Mouse (Mus musculus): Measurements from ENCODE around the gene Ect2l. TPM values are rescaled to one million over a fixed set of nuclear protein-coding genes. Genes with fewer than 3 reads are reported as not detected.

Ect2l gene
- polyA plus RNA-seq, 1 experiment from 2014 or later: 0.20 TPM

DNA sequence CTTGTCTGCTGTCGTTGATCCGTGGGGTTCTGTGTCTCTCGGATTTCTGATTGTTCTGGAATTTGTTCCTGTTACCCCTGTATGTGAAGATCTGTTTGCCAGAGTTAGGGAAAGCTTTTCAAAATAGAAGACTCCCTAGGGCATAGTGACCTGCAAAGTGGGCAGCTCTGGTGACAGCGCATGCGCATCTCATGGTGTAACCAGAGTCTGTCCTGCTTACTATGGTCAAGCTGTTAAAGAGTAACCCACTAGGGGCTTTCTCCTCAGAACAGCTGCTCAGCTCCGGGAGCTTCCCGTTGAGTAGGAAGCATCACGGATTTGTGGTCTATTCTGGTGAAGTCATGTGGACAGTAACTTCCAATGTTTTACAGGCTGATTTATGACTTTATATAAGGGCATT is 92.4 kb downstream of the Ect2l start:
- Histone ChIP-seq H3K27ac (replicated peaks) (no peak overlapping the region), H3K36me3 (peaks cover 72% of the 10 kb centered on the region), H3K27me3 (no peaks in the 10 kb centered on the region), H3K9ac (replicated peaks) (no peak overlapping the region), H3K4me3 (no peak overlapping the region), H3K9me3 (no peaks in the 10 kb centered on the region), H3K4me2 (replicated peaks) (no peak overlapping the region), H3K4me1 (no peaks in the 10 kb centered on the region)
- no peak for ATAC-seq (replicated peaks)
- 93% methylated on average over 8 of the region's 8 CpGs for WGBS

DNA sequence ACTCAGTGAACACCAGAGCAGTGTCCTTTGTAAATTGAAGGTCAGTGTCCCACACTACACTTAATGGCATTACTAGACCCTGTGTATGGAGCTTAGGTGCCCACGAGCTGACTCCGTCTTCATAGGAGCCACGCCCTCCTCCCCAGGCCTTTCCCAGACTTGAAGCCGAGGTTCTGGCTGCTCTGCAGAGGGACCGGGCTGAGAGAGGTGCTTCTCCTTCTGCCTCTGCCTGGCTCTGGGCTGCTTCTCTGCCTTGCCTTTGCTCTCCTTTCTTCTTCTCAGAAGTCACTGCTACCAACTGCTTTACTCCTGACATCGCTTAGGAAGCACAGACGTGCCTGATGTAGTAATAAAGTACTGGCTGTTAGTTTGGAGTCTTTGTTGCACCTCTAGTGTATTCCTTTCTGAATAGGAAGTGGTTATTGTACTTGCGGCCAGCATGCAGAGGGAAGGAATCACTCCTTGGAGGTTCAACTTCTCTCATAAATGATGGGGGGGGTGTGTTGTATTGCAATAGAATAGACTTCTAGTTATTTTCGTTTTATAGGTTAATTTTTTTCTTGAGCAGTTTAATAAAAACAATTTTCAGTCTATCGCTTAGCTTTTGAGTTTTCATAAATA is 97.1 kb downstream of the Ect2l start:
- Histone ChIP-seq H3K9ac (replicated peaks) (no peak overlapping the region), H3K4me2 (replicated peaks) (no peak overlapping the region), H3K36me3 (peaks cover 29% of the 10 kb centered on the region), H3K4me1 (no peaks in the 10 kb centered on the region), H3K9me3 (no peaks in the 10 kb centered on the region), H3K27me3 (no peaks in the 10 kb centered on the region), H3K4me3 (no peak overlapping the region), H3K27ac (replicated peaks) (no peak overlapping the region)
- no peak for ATAC-seq (replicated peaks)
- 85% methylated on average over 10 of the region's 10 CpGs for WGBS

DNA sequence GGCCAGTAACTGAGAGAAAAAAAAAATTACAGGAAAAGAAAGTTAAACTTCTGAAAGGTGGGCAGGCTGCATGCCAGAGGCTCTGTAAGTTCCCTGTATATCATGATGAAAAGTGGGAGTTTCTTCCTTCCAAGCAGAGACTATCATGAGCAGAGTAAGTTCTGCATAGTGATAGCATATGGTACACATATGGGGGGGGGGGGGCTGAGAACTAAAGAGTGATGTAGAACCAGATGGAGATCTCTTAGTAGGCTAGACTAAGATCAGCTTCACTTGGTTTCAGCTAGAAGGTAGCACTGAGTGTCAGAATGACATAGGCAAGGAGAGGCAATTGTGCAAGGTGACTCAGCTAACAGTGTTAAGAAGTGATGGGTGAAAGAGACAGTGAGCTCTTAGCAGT is 99.8 kb downstream of the Ect2l start:
- ATAC-seq (replicated peaks): peak; percentile 53

DNA sequence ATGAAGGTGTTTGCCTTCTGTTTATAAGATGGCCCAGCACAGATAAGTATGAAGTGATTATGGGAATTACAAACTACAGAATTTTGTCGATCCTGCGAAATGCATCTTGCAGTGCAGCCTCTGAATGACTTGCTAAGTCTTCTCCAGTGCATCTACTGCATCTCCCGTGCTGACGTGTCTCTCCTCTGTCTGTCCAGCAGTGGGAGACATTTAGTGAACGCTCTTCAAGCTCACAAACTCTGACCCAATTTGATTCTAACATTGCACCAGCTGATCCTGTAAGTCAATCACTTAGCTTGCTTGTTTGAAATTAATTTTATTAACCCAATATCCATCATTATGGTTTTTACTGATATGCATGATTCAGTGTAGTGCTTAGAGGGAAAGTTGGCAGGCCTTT is 103.2 kb downstream of the Ect2l start:
- Histone ChIP-seq H3K9ac (replicated peaks) (no peak overlapping the region), H3K27ac (replicated peaks) (no peak overlapping the region), H3K27me3 (no peaks in the 10 kb centered on the region), H3K4me3 (no peak overlapping the region), H3K4me1 (no peaks in the 10 kb centered on the region), H3K9me3 (no peaks in the 10 kb centered on the region), H3K4me2 (replicated peaks) (no peak overlapping the region), H3K36me3 (peaks cover 22% of the 10 kb centered on the region)
- ATAC-seq (replicated peaks): no peak
- 76% methylated on average over 5 of the region's 5 CpGs for WGBS

More for the DNA sequence above, 99.8 kb downstream of the Ect2l start:
- H3K4me2 ChIP-seq (replicated peaks): no peak overlapping the region
- no peak overlapping the region for H3K27ac ChIP-seq (replicated peaks)
- H3K4me1 ChIP-seq: no peaks in the 10 kb centered on the region
- H3K9ac ChIP-seq (replicated peaks): no peak overlapping the region
- H3K4me3 ChIP-seq: no peak overlapping the region
- no peaks in the 10 kb centered on the region for H3K27me3 ChIP-seq
- H3K36me3 ChIP-seq: peaks cover 20% of the 10 kb centered on the region; the same call in 1 of the 2 replicates
- no peaks in the 10 kb centered on the region for H3K9me3 ChIP-seq

DNA sequence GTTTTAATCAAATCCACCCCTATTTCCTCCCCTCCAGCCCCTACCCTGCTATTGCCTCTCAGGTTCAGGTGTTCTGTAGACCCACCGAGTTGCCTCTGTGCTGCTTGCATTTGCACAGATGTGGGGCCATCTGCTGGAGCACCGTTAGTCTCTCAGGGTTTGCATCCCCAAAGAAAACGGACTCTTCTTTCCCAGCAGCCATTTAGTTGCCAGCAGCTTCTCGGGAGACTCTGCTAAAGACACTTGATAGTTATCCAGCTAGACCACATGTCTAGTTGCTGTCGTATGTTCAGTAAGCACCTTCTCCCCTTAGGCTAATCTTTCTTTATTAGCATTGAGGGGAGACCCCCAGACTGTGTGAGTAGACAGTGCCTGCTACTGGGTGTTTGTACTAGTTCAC is 108.5 kb downstream of the Ect2l start:
- H3K4me2 ChIP-seq (replicated peaks): no peak overlapping the region
- no peaks in the 10 kb centered on the region for H3K4me1 ChIP-seq
- H3K9ac ChIP-seq (replicated peaks): no peak overlapping the region
- ATAC-seq (replicated peaks): no peak
- H3K9me3 ChIP-seq: no peaks in the 10 kb centered on the region
- H3K4me3 ChIP-seq: no peak overlapping the region
- no peak overlapping the region for H3K27ac ChIP-seq (replicated peaks)
- WGBS: 59% methylated on average over 5 of the region's 5 CpGs
- no peaks in the 10 kb centered on the region for H3K27me3 ChIP-seq
- H3K36me3 ChIP-seq: peaks cover 25% of the 10 kb centered on the region

DNA sequence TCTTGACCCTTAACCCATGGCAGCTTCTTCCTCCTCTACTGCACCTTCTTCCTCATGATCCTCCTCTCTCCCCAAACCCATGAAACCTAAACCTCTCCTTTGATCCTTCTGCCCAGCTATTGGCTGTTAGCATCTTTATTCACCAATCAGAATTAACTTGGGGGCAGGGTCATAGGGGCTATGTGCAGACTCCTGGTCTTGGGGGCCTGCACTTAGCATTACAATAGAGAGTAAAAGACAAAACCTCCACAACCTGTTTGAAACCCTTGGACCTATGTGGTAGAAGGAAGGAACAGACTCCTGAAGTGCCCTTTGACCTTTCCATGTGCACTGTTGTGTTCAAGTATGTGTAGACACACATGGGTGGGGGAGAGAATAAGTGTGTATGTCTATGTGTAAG is 120.0 kb downstream of the Ect2l start:
- Histone ChIP-seq H3K27ac (replicated peaks) (no peak overlapping the region), H3K9me3 (peaks cover under 1% of the 10 kb centered on the region; the same call in 1 of the 2 replicates), H3K27me3 (no peaks in the 10 kb centered on the region), H3K4me2 (replicated peaks) (no peak overlapping the region), H3K36me3 (peaks cover 30% of the 10 kb centered on the region), H3K9ac (replicated peaks) (no peak overlapping the region), H3K4me3 (no peak overlapping the region), H3K4me1 (no peaks in the 10 kb centered on the region)
- ATAC-seq (replicated peaks): no peak

DNA sequence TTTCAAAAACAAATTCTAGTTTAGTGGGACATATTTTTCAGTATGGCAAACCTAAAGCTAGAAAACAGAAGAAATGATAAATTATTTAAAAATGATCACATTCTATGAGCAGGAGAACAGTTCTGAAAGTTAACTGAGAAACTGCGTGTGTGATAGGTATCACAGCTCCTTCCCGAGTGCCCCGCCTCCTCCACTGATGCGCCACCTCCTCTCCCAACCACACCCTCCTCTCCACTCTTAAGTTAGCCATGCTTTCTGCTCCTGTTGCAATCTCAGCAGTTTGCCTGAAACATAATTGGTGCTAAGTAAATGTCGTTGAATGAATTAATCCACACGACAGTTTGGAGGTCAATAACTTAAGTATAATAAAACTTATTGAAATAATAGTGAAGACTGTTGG is 127.9 kb downstream of the Ect2l start:
- H3K27ac ChIP-seq (replicated peaks): no peak overlapping the region
- peaks cover 5% of the 10 kb centered on the region; the same call in 1 of the 2 replicates for H3K4me1 ChIP-seq
- no peaks in the 10 kb centered on the region for H3K27me3 ChIP-seq
- no peaks in the 10 kb centered on the region; the same call in 1 of the 2 replicates for H3K36me3 ChIP-seq
- ATAC-seq (replicated peaks): no peak
- peaks cover 3% of the 10 kb centered on the region; the same call in 1 of the 2 replicates for H3K9me3 ChIP-seq
- H3K4me2 ChIP-seq (replicated peaks): no peak overlapping the region
- no peak overlapping the region for H3K4me3 ChIP-seq
- 94% methylated on average over 6 of the region's 6 CpGs for WGBS
- no peak overlapping the region for H3K9ac ChIP-seq (replicated peaks)

DNA sequence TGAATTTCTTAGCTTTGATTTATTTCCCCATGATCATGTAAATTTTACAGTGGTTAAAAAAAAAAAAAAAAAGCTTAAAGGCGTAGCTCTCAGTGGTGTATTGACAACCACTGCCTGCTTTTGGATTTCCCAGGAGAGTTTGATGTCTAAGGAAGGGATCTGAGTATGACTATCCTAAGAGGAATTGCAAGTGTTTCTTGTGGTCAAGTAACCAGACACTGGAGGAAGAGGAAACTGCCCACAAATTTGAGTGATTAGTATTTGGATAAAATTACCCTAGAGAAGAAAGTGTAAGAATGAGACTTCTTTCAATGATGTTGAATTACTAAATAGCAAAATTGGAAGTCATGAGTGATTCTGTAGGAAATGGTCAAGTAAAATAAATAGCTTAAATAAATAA is 129.2 kb downstream of the Ect2l start:
- Histone ChIP-seq H3K4me3 (no peak overlapping the region), H3K9me3 (peaks cover 3% of the 10 kb centered on the region; the same call in 1 of the 2 replicates), H3K36me3 (no peaks in the 10 kb centered on the region; the same call in 1 of the 2 replicates), H3K9ac (replicated peaks) (no peak overlapping the region), H3K27ac (replicated peaks) (no peak overlapping the region), H3K4me2 (replicated peaks) (no peak overlapping the region), H3K4me1 (peaks cover 5% of the 10 kb centered on the region; the same call in 1 of the 2 replicates), H3K27me3 (no peaks in the 10 kb centered on the region)
- ATAC-seq (replicated peaks): no peak
- 92% methylated on average over 1 of the region's 1 CpGs for WGBS

Other genes starting within 250 kb of the Ect2l start
- gene Abracl, start 187.6 kb downstream of the Ect2l start, polyA plus RNA-seq (2015; fragmentation: Nextera tagmentation; extraction: Ambion mirVana): 226 and 237 TPM in 2 replicates
- gene Reps1, start 155.0 kb downstream of the Ect2l start, polyA plus RNA-seq (2015; fragmentation: Nextera tagmentation; extraction: Ambion mirVana): 16.3 and 30.2 TPM in 2 replicates
- gene Ccdc28a, start 24.1 kb upstream of the Ect2l start, polyA plus RNA-seq (2015; fragmentation: Nextera tagmentation; extraction: Ambion mirVana): 8.5 and 9.3 TPM in 2 replicates
- 16.6 and 17.9 TPM in 2 replicates for gene Nhsl1, start 108.1 kb upstream of the Ect2l start, polyA plus RNA-seq (2015; fragmentation: Nextera tagmentation; extraction: Ambion mirVana)

All from forebrain, embryonic 15.5 days (tissue).